Mouse (Mus musculus): ENCODE data around the gene Gls2.
A peak's percentile ranks its signal among the peaks of the same experiment; 100 is the strongest.
"Not testable (repeated sequence)": the region's sequence is repeated elsewhere in the genome, so short reads cannot be mapped to it uniquely, and the experiment has no call there.

Gene Gls2

DNA sequence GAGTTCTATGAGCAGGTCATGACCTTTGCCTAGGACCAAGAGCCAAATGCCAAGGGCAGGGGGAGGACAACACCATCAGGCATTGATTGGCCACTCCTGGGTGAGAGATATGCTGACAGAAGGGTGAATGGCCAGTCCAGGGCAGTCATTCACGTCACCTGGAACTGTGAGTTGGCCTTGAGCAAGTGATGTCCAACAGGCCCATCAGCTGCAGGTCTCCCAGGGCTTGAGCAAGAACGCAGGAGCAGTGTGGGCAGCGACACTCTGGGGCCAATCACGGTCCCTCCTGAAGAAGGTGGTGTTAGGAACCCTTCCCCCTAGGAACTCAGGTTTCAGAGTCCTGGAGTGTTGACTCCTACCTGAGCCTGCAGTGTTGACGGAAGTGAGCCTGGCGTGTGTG, 7.6 kb downstream of the Gls2 start:
- no peak for DNase-seq

DNA sequence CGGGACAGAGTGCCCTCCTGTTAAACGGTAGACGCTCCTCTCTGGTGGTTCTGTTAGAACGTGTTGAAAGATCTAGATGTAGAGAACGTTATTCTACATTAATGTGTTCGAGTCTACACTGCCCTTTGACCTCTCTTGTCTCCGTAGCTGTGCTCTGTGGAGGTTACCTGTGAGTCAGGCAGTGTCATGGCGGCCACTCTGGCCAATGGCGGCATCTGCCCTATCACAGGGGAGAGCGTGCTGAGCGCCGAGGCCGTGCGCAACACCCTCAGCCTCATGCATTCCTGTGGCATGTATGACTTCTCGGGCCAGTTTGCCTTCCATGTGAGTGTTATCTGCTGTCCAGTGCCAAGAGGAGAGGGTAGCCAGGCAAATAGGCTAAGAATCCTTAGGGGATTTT, 10.7 kb downstream of the Gls2 start:
- DNase-seq: no peak

DNA sequence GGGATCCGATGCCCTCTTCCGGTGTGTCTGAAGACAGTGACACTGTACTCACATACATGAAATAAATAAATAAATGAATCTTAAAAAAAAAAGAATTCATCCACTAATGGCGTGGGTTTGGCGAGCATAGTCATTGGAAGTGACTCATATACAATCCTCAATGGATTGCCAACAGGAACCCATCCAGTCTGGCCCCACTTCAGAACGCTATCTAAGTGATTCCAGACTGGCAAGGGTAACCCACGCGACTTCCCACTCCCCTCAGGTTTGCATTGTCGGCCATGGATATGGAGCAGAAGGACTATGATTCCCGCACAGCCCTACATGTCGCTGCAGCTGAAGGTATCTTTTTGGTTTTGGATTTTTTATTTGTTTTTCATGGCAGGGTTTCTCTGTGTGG, 14.1 kb downstream of the Gls2 start:
- no peak for DNase-seq

DNA sequence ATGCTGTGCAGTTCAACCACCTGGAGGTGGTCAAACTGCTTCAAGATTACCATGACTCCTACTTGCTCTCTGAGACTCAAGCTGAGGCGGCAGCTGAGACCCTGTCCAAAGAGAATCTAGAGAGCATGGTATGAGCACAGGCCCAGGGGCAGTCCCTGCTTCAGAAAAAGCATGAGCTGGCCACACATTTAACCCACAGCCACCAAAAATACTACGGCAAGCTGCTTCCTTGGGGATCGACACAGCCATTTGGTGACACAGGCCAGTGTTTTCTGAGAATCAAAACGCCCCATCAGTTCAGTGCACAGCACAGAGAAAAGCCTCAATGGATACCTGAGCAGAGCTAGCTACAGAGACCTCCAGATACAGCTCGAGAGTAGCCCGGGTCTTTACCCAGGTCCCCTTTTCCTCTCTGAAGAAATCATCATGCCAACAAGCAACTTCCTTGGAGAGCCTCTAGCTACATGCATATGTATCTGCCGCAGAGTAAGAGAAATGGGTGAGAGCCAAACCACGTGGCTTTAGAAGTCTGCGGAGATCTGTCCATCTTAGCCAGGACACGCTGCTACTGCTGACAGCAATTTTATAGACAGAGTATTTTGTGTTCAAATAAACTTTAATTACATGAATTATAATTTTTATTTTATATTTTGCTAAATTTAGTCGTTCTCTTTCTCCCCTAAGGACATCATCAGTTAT, 15.2 kb downstream of the Gls2 start:
- DNase-seq: no peak

DNA sequence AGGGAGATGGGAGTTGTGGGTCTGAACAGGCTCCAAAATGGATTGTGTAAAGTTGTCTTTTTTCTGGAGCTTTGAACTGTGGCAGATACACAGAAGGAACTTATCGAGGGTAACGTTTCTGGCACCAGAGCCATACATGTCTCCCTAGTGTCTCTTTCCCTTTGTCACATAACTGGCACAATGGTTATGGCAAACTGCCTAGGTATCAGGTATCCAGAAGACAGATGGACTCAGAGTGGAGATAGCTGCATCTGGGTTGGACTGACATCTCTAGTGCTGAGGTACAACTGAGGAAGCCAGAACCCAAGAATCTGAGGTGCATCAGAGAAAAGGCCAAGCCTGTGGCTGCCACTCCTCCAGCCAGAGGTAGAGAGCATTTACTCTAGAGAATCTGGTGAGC, 15.9 kb downstream of the Gls2 start:
- DNase-seq: no peak

DNA sequence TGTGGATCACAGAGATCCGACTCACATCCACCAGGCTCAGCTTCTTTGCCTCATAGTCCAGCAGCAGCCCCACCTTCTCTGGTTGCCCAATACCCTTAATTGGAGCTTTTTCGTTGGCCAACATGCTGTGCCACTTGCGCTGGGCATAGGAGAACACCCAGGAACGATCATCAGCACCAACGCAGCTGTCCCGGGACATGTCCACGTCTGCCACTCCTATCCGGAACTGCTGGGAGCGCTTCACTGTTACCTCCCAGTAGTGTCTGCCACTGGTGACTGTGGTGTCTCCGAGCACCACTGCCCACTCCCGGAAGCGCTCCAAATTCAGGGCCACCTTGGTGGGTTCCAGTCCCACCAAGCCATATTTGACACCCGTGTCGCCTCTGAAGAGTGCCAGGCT, 16.7 kb downstream of the Gls2 start:
- DNase-seq: peak; percentile 21

DNA sequence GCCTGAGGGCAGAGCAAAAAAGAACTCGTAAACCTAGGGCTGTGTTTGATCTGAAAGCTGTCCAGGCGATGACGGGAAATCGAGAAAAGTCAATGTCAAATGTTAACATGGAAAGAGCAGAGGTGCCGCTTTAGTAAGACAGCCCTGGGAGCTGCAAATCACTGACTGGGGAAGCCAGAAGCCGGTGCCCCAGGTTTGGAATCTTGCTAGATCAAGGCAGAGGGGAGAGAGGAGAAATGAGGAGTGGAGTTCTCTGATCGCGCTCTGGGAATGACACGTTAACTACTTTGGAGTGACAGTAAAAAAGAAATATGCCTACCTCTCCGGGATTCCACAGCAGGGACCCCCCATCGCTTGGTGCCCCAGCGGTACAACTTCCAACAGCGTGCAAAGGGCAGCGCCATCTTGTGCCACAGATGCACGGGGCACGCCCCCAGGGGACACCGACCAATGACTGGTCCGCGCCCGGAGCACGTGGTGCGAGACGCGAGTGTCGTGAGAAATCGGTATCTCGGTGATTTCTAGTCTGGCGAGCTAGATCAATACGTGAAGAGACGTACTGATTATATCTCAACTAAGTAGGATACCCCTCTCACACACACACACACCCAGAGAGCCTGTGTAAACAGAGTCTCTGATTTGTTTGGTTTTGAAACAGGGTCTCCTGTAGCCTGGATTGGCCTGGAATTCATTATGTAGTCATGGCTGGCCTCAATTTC, 17.3 kb downstream of the Gls2 start, which contains the start of gene Spryd4:
Gene Spryd4 (minus strand): TSS at position 418 of the 719 bp plus-strand sequence.
- DNase-seq: peak; percentile 95

DNA sequence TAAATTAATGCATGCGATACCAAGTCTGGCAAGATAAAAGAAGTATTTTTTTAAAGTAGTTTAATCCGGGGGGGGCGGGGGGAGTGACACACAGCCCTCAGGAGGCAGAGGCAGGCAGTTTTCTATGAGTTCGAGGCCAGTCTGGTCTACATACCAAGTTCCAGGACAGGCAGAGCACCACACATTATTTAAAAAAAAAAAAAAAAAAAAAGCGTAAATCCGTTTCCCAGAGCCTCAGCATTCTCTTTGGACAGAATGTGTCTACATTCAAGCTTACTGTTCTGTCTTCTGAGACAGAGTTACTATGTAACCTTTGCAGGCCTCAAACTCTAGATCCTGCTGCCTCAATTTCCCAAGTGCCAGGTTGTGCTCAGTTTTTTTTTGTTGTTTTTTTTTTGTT, 17.9 kb downstream of the Gls2 start:
- no peak for DNase-seq

DNA sequence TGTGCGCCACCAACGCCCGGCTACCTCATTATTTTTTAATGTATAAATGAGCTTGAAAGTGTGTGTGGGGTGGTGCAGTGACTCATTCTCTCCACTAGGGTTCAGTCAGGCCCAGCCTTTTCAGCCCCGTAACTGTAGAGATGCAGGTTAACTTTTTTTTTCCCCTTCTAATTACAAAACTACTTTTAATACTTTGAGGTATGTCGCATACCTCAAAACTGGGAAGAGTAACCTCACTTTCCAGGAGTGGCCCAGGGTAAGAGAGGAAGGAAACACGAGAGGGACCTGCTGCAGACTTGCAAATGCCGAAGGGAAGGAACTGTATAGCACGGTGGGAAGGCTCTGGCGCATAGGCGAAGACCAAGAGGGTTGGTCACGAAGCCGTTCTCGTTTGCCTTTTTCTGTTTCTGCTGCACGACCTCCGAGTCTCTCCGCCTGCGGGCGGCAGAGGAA, 18.6 kb downstream of the Gls2 start:
- DNase-seq: peak; percentile 81

DNA sequence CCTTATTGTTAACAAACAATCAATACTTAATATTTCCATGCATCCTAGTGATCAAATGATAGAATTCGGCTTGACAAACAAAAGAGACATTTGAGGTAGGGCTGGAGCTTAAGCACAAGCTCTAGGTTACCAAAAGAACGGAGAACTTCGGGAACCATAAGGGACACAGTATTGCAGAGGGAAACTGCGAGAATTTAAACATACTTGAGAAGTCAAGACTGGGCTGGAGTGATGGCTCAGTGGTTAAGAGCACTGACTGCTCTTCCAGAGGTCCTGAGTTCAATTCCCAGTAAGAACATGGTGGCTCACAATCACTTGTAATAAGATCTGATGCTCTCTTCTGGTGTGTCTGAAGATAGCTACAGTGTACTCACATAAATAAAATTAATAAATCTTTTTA, 19.9 kb downstream of the Gls2 start:
- not testable (repeated sequence) for DNase-seq

DNA sequence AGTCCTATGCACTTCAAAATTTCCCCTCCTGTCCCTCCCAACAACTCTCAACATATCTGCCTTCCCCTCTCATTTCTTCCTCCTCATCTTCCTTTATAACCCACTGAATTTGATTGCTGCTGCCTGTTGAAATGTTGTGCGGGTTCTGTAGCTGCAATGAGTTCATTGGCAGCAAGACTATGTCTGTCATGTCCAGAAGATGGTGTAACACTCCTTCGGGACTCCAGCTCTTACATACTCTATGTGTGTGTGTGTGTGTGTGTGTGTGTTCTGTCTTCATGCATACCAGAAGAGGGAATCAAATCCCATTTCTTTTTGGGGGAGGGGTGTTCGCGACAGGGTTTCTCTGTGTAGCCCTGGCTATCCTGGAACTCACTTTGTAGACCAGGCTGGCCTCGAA, 20.7 kb downstream of the Gls2 start:
- DNase-seq: no peak

DNA sequence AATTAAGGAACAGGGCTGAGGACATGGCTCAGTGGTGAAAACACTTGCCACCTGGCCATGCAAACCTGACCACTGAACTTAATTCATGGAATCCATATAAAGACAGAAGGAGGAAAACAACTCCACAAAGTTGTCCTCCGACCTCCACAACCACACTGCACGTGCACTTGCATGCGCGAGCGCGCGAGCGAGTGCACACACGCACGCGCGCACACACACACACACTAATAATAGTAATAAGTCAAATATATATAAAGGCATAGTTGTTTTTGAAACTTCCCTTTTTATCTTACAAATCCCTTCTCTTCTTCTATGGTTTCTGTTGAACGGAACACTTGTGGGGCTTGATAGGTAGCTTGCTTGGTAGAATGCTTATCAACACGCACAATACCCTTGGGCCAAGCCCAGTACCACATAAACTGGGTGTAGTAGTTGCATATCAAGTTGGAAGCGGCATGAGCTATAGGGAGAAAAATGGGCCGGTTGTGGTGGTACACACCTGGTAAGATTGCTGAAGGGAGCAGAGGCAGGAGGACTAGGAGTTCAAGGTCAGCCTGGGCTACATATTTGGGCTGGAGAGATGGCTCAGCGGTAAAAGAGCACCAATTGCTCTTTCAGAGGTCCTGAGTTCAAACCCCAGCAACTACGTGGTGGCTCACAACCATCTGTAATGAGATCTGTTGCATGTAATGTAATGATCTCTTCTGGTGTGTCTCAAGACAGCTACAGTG, 24.3 kb downstream of the Gls2 start:
- DNase-seq: no peak

DNA sequence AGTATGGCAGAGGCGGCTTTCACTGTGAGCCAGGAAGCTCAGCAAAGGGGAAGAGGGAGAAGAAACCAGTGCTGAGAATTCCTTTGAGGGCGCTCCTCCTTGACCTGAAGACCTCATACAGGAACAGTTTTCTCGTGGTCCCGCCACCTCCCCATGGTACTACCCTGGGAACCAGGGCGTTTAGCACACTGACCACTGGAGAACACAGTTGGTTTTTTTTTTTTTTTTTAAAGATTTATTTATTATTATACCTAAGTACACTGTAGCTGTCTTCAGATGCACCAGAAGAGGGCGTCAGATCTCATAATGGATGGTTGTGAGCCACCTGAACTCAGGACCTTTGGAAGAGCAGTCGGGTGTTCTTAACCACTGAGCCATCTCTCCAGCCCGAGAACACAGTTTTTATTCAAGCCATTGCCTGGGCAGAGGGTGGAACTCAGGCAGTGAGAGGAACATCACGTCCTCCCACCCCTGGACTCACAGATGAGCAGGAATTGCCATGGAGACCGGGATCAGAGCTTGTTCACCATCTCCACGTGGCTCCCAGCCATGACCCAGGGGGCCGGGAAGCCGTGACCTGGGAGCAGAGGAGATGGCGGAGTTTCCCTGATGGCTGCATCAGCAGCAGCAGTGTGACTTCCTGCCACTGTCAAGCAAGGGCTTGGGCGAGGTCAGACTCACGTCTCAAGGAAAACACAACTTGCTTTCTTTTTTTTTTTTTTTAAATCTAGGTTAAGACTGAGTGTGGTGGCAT, 27.5 kb downstream of the Gls2 start:
- DNase-seq: no peak

DNA sequence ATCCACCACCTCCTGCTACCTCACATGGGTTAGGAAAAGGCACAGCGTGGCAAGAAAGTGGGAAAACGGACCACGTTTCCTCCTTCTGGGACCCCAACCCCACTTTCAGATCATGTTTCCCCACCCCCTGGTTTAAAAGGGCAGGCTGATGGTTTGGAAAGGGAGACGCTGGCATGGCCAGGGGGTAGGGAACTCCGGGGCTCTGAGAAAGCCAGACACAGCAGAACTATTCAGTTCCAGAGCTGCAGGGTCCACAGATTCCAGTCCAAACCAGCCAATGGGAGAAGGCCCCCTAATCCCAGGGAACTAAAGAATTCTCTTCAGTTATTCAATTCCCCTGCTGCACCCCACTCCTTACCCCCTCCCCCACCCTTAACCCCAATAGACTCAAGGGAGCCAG, 30.8 kb downstream of the Gls2 start:
- no peak for DNase-seq

DNA sequence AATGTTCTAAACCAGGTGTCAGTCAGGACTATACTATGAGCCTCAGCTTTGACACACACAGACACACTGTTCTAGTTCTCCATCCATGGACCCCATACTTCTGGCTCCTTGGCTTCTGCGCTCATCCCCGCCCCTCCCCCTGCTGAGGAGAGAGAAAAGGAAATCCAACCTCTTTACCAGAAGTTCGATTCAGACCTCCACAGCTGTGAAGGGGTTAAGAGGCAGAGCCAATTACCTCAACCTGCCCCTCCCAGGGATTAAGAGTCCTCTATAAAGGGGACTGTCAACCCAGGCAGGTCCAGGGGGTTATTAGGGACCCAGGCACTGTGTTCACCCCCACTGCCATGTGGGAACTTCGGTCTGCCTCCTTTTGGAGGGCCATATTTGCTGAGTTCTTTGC, 31.3 kb downstream of the Gls2 start, which contains the start of gene Mip:
Gene Mip (plus strand): TSS at position 301 of the 400 bp plus-strand sequence.
- no peak for DNase-seq

DNA sequence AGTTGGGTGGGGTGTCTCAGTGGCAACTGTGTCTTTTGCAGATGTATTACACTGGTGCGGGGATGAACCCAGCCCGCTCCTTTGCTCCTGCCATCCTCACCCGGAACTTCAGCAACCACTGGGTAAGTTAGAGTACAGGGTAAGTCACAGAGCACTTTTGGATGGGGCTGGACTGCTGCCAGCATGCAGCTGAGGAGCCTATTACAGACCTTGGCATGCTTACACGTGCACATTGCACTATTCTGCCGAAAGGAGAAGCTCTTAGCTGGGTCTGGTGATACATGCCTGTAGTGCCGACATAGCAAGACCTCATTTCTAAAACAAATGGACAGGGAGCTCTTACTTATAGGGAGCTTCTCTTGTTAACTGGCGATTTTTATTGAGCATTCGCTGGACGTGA, 33.3 kb downstream of the Gls2 start:
- no peak for DNase-seq

DNA sequence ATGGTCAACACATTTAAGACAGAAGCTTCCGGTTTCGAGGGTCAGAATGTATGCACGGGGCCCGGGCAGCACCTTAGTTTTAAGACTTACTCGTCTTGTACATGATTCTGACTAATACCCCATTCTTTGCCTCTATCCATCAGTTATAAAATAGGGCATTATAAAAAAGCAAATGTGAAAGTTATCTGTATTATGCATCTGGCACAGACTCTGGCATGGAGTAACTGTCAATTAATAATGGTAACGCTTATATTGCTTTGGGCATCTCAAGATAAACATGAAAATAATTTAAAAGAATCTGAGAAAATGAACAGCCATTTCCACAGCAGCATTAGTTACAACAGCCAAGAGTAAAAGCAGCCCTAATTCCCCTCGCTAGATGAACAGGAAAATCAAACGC, 33.8 kb downstream of the Gls2 start:
- DNase-seq: no peak

DNA sequence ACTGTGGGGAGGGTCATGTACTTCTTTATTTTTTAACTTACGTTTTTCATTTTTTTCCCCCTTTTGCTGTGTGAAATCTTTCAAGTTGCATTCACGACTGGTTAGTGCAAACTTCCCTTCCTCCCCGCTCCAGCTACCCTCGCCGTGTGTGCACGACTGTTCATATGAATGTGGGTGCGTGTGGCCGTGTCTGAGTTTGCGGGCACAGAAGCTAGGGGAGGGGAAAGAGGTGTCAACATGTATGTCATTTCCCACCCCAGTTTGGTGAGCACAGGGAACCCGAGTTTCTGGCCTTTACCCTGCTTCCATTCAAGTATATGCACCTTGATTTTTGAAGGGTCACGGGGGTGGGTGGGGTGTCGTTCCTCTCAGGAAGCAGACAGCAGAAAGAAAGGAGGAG, 36.3 kb downstream of the Gls2 start:
- DNase-seq: no peak

DNA sequence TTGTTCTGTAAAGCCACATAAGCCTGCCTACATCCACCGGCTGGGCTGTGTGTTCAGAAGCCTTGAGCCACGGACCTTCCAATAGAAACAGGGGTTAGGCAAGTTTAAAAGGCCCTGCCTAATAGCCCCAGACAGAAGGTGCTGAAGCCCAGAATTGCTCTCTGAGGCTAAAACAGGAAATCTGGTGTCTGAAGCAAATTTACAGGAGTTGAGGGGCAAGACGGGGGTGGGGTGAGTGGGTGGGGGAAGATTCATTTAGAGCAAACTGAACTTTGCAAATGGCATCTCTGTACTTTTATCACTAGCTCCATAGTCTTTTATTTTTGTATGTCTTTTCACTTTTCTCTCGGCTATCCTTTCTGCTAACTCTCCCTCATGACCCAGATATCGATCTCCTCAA, 36.9 kb downstream of the Gls2 start:
- no peak for DNase-seq

DNA sequence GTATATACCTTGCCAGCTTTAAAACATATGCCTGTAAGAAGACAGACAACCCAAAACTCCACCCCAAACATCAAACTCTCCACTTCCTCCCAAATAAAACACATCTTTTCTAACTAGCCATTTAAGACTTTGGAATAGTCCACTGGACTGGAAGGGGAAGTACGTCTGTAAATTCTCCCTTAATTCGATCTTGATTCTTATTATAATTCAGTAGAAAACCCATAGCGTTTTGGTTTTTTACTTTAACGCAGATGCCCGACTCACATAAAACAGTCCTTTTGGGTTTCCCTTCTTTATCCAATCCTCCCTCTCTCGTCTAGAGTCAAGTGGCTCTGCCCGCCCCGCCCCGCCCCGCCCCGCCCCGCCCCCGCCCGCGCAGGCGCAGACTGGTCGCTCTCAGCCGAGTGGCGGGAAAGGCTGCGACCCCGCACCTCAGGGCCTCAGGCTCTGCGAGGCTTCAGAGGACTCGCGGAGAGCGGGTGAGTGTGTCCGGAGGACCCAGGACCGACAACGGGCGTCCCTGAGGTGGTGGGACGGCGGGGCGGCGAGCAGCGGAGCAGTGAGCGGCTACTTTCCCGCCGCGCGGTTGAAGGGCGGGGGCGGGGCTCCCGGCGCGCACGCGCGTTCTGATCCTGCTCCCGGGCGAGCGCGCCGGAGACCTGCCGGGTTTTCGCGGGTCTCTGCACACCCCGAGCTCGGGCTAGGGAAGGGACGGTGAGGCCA, 37.6 kb downstream of the Gls2 start, which contains the start of gene Timeless:
Gene Timeless (plus strand): TSS at position 369 of the 723 bp plus-strand sequence.
- peak; percentile 92 for DNase-seq

DNA sequence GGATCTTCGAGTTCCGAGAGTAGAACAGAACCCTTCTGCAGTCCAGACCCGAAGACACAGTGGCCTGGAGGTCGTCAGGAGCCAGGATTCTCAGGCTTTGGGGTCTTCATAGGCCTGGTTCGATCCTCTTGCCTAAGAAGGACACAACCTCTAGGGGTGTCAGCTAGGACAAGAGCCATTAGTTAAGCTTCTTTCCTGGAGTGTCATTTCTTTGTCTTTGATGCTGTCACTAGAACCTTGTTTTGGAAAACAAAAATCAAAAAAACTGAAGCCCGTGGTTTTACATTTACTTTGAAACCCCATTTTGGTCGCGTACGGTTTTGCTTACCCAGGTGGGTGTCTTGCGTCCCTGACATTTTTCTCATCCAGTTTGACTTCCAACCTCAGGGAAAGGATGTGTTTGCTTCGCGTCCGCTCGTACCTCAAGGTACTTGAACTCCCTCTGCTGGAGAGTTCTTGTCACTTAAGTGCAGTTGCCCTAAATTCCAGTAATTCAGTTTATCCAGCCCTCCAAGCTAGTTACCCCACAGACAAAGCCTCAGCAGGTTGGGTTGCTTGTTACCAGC, 38.2 kb downstream of the Gls2 start:
- DNase-seq: peak; percentile 69

DNA sequence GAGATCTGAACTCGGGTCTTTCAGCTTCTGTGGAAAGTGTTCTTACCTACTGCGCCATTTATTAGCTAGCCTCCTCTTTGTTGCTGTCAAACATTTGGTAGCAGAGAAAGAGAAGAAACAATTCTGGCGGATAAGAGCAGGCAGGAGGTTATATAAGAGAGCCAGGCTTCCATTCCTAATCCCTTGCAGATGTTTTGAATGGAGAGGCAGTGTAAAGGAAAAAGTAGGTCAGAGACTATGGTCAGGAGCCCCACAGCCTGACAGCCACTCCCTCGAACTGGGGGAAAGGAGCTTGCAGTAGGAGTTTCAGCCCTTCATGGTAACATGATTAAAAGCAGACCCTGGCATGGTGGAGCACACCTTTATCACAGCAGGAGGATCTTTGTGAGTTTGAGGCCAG, 42.1 kb downstream of the Gls2 start:
- no peak for DNase-seq

Measured in kidney, postnatal 10 days (tissue).